In the genomic region with DNA sequence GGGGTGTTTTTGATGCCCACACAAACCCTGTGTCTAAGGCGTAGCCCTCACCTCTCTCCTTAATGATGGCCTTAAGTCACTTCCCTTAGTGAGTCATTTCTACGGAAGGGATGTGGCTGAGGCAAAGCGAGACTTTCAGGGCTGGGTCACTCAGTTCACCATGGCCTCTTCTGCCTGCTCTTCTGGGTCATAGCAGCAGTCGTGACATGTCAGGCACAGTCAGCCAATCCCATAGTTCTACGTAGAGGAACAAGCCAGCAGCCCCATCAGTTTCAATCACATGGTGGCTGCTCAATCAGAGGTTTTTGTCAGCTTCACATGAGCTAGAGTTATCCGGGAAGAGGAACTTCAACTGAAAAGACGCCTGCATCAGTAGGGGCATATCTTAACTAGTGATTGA, we compare ENCODE assay signal across 16 mouse cellular contexts.
DNase-seq lines count a peak whose midpoint lies in the region; ATAC-seq and TF ChIP-seq lines count a peak whose summit lies in the region.
"Had no signal": no experiment of that assay in that cellular context is flagged by ENCODE, and none has a peak within 500 bp of the region (broad histone marks: within the 10 kb centered on the region; RNA-seq: fewer than 3 reads in every experiment).

No protein-coding gene starts in this region.

- H3K79me2 ChIP-seq in liver, adult 2 months (ENCODE audit: control insufficient read depth, insufficient read depth, low read length): no peaks in the 10 kb centered on the region

- peak; percentile 91 for ATAC-seq in granulocyte monocyte progenitor cell, adult 5-6 weeks (replicated peaks; ENCODE audit: poor library complexity, severe bottlenecking)

- TF ChIP-seq POLR2A in liver, adult 2 months (IDR thresholded peaks at IDR 0.05; ENCODE audit: extremely low read depth, insufficient read depth, low read length): no peak

- no peak overlapping the region for H3K4me3 ChIP-seq in liver, adult 2 months (ENCODE audit: insufficient read depth, low read depth, low read length)
- no peak overlapping the region for H3K4me3 ChIP-seq in forebrain, embryonic 10.5 days
- H3K4me3 ChIP-seq: heart, embryonic 15.5 days; liver, embryonic 13.5 days had no signal

- no peaks in the 10 kb centered on the region for H3K36me3 ChIP-seq in liver, adult 2 months (ENCODE audit: control insufficient read depth, insufficient read depth, low read length)
- H3K36me3 ChIP-seq in forebrain, embryonic 10.5 days (replicated peaks): no peaks in the 10 kb centered on the region
- H3K36me3 ChIP-seq: heart, embryonic 15.5 days; liver, embryonic 13.5 days had no signal

- no peaks in the 10 kb centered on the region for H3K27me3 ChIP-seq in liver, adult 2 months (ENCODE audit: control insufficient read depth, insufficient read depth, low read length)
- 0 out of 2 replicates have a peak, but pooled peaks cover 8% of the 10 kb centered on the region for H3K27me3 ChIP-seq in forebrain, embryonic 10.5 days (ENCODE audit: poor library complexity, severe bottlenecking)

- no peak for TF ChIP-seq CTCF in liver, adult 2 months (IDR thresholded peaks at IDR 0.05; ENCODE audit: low read depth, low read length)

- peaks cover 10% of the 10 kb centered on the region; the same call in 1 of the 2 replicates for H3K9me3 ChIP-seq in forebrain, embryonic 10.5 days
- H3K9me3 ChIP-seq: heart, embryonic 15.5 days had no signal

- 75% methylated on average over 7 of the region's 7 CpGs for WGBS in liver, adult 2 months
- WGBS in forebrain, embryonic 10.5 days: 82% methylated on average over 7 of the region's 7 CpGs

- H3K4me1 ChIP-seq in liver, adult 2 months (ENCODE audit: control insufficient read depth, insufficient read depth, low read length): no peaks in the 10 kb centered on the region
- H3K4me1 ChIP-seq in forebrain, embryonic 10.5 days: peaks cover 14% of the 10 kb centered on the region

- peak; percentile 21 for DNase-seq in liver, adult 2 months (ENCODE audit: extremely low read depth, low read depth, low spot score)
- DNase-seq in liver: no peak
- peak; percentile 12 for DNase-seq in CD4-positive, CD25-positive, alpha-beta regulatory T cell, adult 2 months (ENCODE audit: low read depth, low spot score)
- DNase-seq in naive thymus-derived CD4-positive, alpha-beta T cell, adult 2 months (ENCODE audit: low read depth): peak; percentile 20
- no peak for DNase-seq in cerebellum, adult 11-12 months
- no peak for DNase-seq in forebrain, embryonic 10.5 days (ENCODE audit: extremely low spot score, low spot score)
- no peak for DNase-seq in kidney, adult 8-10 months
- DNase-seq: adrenal gland, postnatal 36 days; cerebellum, adult 11 months; gastrocnemius, postnatal 36 days; kidney, adult 11 months; liver, embryonic 13.5 days; right cerebral cortex, adult 18-20 months had no signal

- no peak overlapping the region for H3K27ac ChIP-seq in liver, adult 2 months (replicated peaks; ENCODE audit: insufficient read depth, low read depth, low read length)
- no peak overlapping the region for H3K27ac ChIP-seq in forebrain, embryonic 10.5 days
- H3K27ac ChIP-seq: heart, embryonic 15.5 days; hindbrain, embryonic 14.5 days; liver, embryonic 13.5 days had no signal

- H3K9ac ChIP-seq in liver, adult 2 months (ENCODE audit: low read depth, low read length): no peak overlapping the region
- H3K9ac ChIP-seq: heart, embryonic 15.5 days; hindbrain, embryonic 14.5 days; liver, embryonic 13.5 days had no signal

Comparison
In these comparisons a context has a peak if more than half of its experiments do, and no peak if none do; other contexts are left out.
1. DNase-seq: peak in liver, adult 2 months (single experiment), CD4-positive, CD25-positive, alpha-beta regulatory T cell, adult 2 months (single experiment) and naive thymus-derived CD4-positive, alpha-beta T cell, adult 2 months (single experiment); none in liver (single experiment), cerebellum, adult 11-12 months (single experiment), forebrain, embryonic 10.5 days (single experiment) and kidney, adult 8-10 months (0 of 2).